ENCODE assay signal across 8 mouse cellular contexts in the genomic region with DNA sequence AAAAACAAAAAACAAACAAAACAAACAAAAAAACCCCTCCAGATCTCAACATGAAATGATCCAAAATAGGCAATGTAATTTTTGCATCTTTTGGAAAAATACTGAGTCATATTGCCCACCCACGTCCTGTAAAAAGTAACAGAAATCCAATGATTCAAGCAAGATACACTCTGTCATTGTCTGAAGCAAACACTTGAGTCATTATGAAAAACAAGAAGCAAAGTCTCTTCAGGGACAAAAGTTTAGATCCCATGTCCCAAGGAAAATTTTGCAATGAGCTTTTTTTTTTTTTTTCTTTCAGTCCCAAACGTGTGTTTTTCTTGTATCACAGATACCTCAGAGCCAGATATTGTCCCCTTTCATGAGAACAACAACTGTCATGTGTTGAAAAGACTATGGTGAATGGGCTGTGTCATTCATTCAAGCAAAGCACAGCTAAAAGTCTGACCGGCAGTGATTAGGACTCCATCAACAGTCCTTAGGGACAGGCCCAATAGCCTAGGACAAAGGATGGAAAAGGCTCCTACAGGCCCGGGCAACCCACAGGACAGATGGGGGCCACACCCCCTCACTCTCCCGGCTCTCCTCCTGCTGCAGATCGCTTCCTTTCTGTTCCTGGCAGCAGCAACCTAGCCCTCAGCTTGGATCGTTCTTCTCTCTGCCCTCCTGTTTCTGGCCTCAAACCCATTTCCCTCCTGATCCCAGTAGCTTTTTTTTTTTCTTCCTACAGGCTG. TPM values are rescaled to one million over a fixed set of nuclear protein-coding genes. Genes with fewer than 3 reads are reported as not detected.
DNase-seq lines count a peak whose midpoint lies in the region.

No protein-coding gene starts in this region.

- DNase-seq in heart, adult 11 months, result peak; percentile 92
- DNase-seq in heart, adult 9 months (ENCODE audit: low spot score in 2 of 2), result no peak
- DNase-seq in 416B (ENCODE audit: low read depth), result peak; percentile 42
- peak; percentile 36 to 39 for DNase-seq in cerebellum, postnatal 25 days
- peak; percentile 11 for DNase-seq in heart, postnatal 4 days
- DNase-seq in thymus, postnatal 4 days, result no peak
- DNase-seq in thymus, adult 18-20 months, result no peak
- no peak for DNase-seq in adrenal gland, postnatal 10 days

RNA-seq across cellular contexts. Expression of a gene that starts 19.5 kb away (rescaled TPM):
- 10 to 100 TPM; 12.3 to 12.5 TPM for total RNA-seq in heart, postnatal 4 days (2021)
- total RNA-seq in adrenal gland, postnatal 10 days (2021), result 10 to 100 TPM; 16.7 to 17.1 TPM

Comparison
In these comparisons a context has a peak if more than half of its experiments do, and no peak if none do; other contexts are left out.
1. DNase-seq: peak in heart, adult 11 months (single experiment), 416B (single experiment), cerebellum, postnatal 25 days (2 of 2) and heart, postnatal 4 days (single experiment); none in heart, adult 9 months (0 of 2), thymus, postnatal 4 days (single experiment), thymus, adult 18-20 months (0 of 2) and adrenal gland, postnatal 10 days (single experiment).